Mouse (Mus musculus): ENCODE results near the gene Fos.
"Not testable (repeated sequence)": the region's sequence is repeated elsewhere in the genome, so short reads cannot be mapped to it uniquely, and the experiment has no call there.

Gene Fos

DNA sequence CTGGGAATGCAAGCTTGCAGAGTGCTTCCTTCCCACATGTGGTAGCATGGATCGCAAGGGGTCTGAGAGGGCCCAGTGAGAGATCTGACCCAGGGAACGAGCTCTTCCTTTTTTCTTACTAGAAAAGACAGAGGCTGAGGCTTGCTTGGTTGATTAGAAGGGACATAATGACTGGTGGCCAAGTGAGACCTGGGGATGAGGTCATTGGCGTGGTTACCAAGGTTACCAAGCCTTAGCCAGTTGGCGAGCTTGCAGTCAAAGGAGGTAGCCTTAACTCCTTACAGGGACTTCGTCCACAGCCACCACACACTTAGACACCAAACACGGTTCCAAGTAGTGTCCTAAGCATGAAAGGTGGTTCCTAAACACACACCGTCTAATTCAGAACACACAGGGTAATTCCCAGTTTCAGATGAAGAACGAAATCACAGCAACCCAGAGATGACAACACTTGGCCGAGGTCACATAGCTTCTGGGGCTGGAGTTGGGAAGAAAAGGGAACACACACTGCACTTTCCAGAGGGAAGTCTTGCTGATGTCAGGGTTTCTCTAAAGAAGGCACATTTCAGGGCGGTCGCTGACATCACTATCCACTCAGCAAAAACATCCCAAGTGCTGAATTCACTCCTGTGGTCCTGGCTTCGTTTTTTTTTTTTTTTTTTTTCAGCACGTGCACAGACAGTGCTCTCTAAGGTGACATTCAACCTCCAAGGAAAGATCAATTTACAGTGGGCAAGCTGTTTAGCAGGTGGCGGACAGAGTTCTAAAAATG lies 49.9 kb downstream of the Fos start:
- no peak for DNase-seq (ENCODE audit: low spot score)

DNA sequence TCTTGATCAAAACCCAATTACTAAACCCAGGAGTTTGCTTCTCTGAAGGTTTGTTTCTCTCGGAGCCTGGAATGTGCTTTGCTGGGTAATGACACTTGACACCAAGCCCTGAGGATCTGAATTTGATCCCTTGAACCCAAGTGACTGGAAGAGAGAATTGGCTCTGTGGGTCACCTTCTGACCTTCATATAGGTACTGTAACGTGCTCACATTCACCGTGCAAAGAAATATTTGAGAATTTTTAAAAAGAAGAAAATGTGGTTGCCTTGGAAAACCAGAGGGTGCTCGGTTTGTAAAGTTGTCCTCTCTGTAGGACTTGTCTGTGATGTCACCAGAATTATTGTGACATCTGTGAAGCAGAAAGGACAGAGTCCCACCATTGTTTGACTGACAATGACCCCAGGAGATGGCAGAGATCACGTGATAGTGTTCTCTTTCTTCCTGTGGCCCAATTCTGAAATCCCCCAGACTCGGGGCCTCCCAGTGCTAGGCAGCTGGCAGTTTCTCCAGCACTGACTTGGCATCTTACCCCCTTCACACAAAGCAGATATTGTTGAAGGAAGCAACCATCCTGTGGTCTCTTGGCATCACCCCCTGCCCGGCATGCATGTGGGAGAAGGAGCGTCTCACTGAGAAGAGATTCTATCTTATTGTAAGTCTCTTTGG lies 50.6 kb downstream of the Fos start:
- DNase-seq (ENCODE audit: low spot score), result no peak

DNA sequence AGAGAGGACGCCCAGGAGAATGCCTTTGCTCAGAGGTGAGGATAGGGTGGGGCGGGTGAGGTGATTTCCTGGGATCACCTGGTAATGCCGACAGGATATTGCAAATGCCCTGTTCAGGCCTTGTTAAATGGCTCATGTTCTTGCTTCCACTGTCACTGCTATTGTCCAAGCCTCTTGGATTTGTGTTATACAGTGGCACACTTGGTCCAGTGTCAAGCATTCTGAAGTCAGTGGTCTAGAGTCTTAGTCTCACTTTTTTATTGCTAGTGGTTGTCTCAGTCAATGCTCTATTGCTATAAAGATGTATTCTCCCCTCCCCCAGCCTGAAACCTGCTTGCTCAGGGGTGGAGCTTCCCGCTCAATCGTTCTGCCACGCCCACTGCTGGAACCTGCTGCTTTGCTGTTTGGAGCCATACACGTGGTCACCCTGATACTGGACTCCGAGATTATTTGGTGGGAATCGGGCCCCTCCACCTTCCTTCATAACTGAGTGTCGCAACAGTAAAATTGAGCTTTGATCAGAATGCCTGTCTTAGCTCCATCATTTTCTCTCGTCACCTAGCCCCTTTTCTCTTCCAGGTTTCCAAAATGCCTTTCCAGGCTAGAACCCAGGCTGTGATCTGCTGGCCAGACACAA lies 51.3 kb downstream of the Fos start:
- DNase-seq (ENCODE audit: low spot score), result not testable (repeated sequence)

Measured in urinary bladder, postnatal 25 days (tissue).